Mouse (Mus musculus) neural tube, embryonic 11.5 days (tissue): ENCODE data around the gene Trmt44. TPM values are rescaled to one million over a fixed set of nuclear protein-coding genes. Genes with fewer than 3 reads are reported as not detected.
A peak's percentile ranks its signal among the peaks of the same experiment; 100 is the strongest.

ENCODE experiments used
- ATAC-seq: fragments of 200-750 bp; cut with Nextera tagmentation; 2 replicates; pipeline ENCODE4 v1.8.0; 2017; ENCODE audit warnings: moderate number of reproducible peaks, mild to moderate bottlenecking, moderate TSS enrichment, moderate library complexity; ENCODE audit not compliant: insufficient read depth, low FRiP score, low TSS enrichment
- DNase-seq: peaks from one replicate; pipeline ENCODE4 v3.0.0-alpha.2; 2015; ENCODE audit warnings: low spot score
- H3K27ac ChIP-seq: fragments of 300-500 bp; sonication (generic); 2 replicates; pipeline ENCODE4 v1.5.1; 2014; ENCODE audit warnings: low read depth, mild to moderate bottlenecking, low read length
- H3K27me3 ChIP-seq: fragments of 300-500 bp; sonication (generic); 2 replicates; pipeline ENCODE4 v1.6.1; 2014; ENCODE audit warnings: mild to moderate bottlenecking, low read length, mixed read lengths; ENCODE audit not compliant: control insufficient read depth, insufficient read depth
- H3K36me3 ChIP-seq: fragments of 300-500 bp; sonication (generic); 2 replicates; pipeline ENCODE4 v1.6.1; 2014; ENCODE audit warnings: mild to moderate bottlenecking, low read length, moderate library complexity, mixed read lengths; ENCODE audit not compliant: control insufficient read depth, insufficient read depth
- H3K4me1 ChIP-seq: fragments of 300-500 bp; sonication (generic); 2 replicates; pipeline ENCODE4 v1.6.1; 2014; ENCODE audit warnings: low read length, mixed read lengths; ENCODE audit not compliant: control insufficient read depth, insufficient read depth
- H3K4me2 ChIP-seq: fragments of 300-500 bp; sonication (generic); 2 replicates; pipeline ENCODE4 v1.6.1; 2014; ENCODE audit warnings: low read depth, mild to moderate bottlenecking, moderate library complexity
- H3K4me3 ChIP-seq: fragments of 300-500 bp; sonication (generic); 2 replicates; pipeline ENCODE4 v1.5.1; 2014; ENCODE audit warnings: low read depth, low read length
- H3K9ac ChIP-seq: fragments of 300-500 bp; sonication (generic); 2 replicates; pipeline ENCODE4 v1.6.1; 2014; ENCODE audit warnings: mild to moderate bottlenecking, low read length
- H3K9me3 ChIP-seq: fragments of 300-500 bp; sonication (generic); 2 replicates; pipeline ENCODE4 v1.6.1; 2016; ENCODE audit warnings: low read length; ENCODE audit not compliant: control insufficient read depth
- WGBS: fragments of 180-500 bp; shearing (Covaris S2); extraction: QIAGEN DNeasy Blood & Tissue Kit; methylation state at CpG from one replicate; pipeline ENCODE4 v1.1.7; 2014; 5-methylcytosine and 5-hydroxymethylcytosine counted together
- polyA plus RNA-seq: library from polyadenylated mRNA; unstranded; fragments of >200 nt; fragmentation: Nextera tagmentation; extraction: Ambion mirVana; gene quantifications from 2 replicates; pipeline ENCODE4 v1.2.1, GENCODE M21; 2014

Trmt44 gene
- polyA plus RNA-seq, 1 experiment from 2014 or later = 10.2 TPM

GRCm38 (mm10) chr5:35539576-35539975 is 35.3 kb downstream of the Trmt44 start:
- WGBS = 79% methylated on average over 4 of the region's 4 CpGs
- no peak for DNase-seq

GRCm38 (mm10) chr5:35538022-35538421 is 36.8 kb downstream of the Trmt44 start:
- 88% methylated on average over 3 of the region's 3 CpGs for WGBS
- H3K36me3 ChIP-seq = no peaks in the 10 kb centered on the region
- H3K27me3 ChIP-seq = no peaks in the 10 kb centered on the region
- no peak overlapping the region for H3K9ac ChIP-seq
- no peak for DNase-seq
- no peak for ATAC-seq
- H3K4me2 ChIP-seq = no peak overlapping the region
- no peaks in the 10 kb centered on the region for H3K9me3 ChIP-seq
- no peak overlapping the region for H3K27ac ChIP-seq
- H3K4me3 ChIP-seq = no peak overlapping the region
- H3K4me1 ChIP-seq = no peaks in the 10 kb centered on the region

More at GRCm38 (mm10) chr5:35539576-35539975, 35.3 kb downstream of the Trmt44 start:
- Histone ChIP-seq H3K27me3 (no peaks in the 10 kb centered on the region), H3K36me3 (no peaks in the 10 kb centered on the region), H3K4me3 (no peak overlapping the region), H3K27ac (no peak overlapping the region), H3K9me3 (no peaks in the 10 kb centered on the region), H3K4me2 (no peak overlapping the region), H3K9ac (no peak overlapping the region), H3K4me1 (no peaks in the 10 kb centered on the region)
- ATAC-seq = no peak

GRCm38 (mm10) chr5:35537474-35537873 is 37.4 kb downstream of the Trmt44 start:
- H3K27ac ChIP-seq = no peak overlapping the region

GRCm38 (mm10) chr5:35536271-35536670 is 38.6 kb downstream of the Trmt44 start:
- Histone ChIP-seq H3K4me3 (no peak overlapping the region), H3K9ac (no peak overlapping the region), H3K4me2 (no peak overlapping the region), H3K36me3 (no peaks in the 10 kb centered on the region), H3K9me3 (no peaks in the 10 kb centered on the region), H3K27me3 (no peaks in the 10 kb centered on the region), H3K27ac (no peak overlapping the region), H3K4me1 (no peaks in the 10 kb centered on the region)
- WGBS = 67% methylated on average over 3 of the region's 3 CpGs
- DNase-seq (no peak), ATAC-seq (no peak)

More at GRCm38 (mm10) chr5:35537474-35537873, 37.4 kb downstream of the Trmt44 start:
- no peaks in the 10 kb centered on the region for H3K36me3 ChIP-seq
- WGBS = 64% methylated on average over 1 of the region's 1 CpGs
- no peaks in the 10 kb centered on the region for H3K27me3 ChIP-seq
- H3K4me2 ChIP-seq = no peak overlapping the region
- ATAC-seq = no peak
- H3K4me1 ChIP-seq = no peaks in the 10 kb centered on the region
- H3K9ac ChIP-seq = no peak overlapping the region
- no peak overlapping the region for H3K4me3 ChIP-seq
- DNase-seq = no peak
- no peaks in the 10 kb centered on the region for H3K9me3 ChIP-seq

- Histone ChIP-seq H3K27me3 (no peaks in the 10 kb centered on the region), H3K27ac (no peak overlapping the region), H3K9me3 (no peaks in the 10 kb centered on the region), H3K4me2 (no peak overlapping the region), H3K4me3 (no peak overlapping the region), H3K9ac (no peak overlapping the region), H3K36me3 (no peaks in the 10 kb centered on the region), H3K4me1 (no peaks in the 10 kb centered on the region)
- DNase-seq = peak; percentile 52
- no peak; the same call in 1 of the 2 replicates for ATAC-seq
- WGBS = 13% methylated on average over 10 of the region's 10 CpGs
These were observed 43.3 kb downstream of the Trmt44 start for GRCm38 (mm10) chr5:35531586-35531985.

GRCm38 (mm10) chr5:35530442-35530841 is 44.4 kb downstream of the Trmt44 start:
- ATAC-seq (no peak), DNase-seq (peak; percentile 65)
- Histone ChIP-seq H3K9ac (no peak overlapping the region), H3K27me3 (no peaks in the 10 kb centered on the region), H3K27ac (no peak overlapping the region), H3K9me3 (no peaks in the 10 kb centered on the region), H3K4me3 (no peak overlapping the region), H3K36me3 (no peaks in the 10 kb centered on the region), H3K4me1 (peaks cover 10% of the 10 kb centered on the region), H3K4me2 (no peak overlapping the region)
- WGBS = 22% methylated on average over 4 of the region's 4 CpGs

GRCm38 (mm10) chr5:35525469-35526123 is 49.3 kb downstream of the Trmt44 start, which contains the start of gene Cpz:
Gene Cpz, minus strand, starts transcription at chr5:35525698.
- WGBS = 2% methylated on average over 28 of the region's 29 CpGs
- no peaks in the 10 kb centered on the region for H3K36me3 ChIP-seq
- H3K4me3 ChIP-seq = peak within 1 kb of the TSS; percentile 26
- ATAC-seq = peak; percentile 70
- peak within 1 kb of the TSS; percentile 48 for H3K9ac ChIP-seq
- H3K9me3 ChIP-seq = no peaks in the 10 kb centered on the region
- peak within 1 kb of the TSS; percentile 55 for H3K4me2 ChIP-seq
- peaks cover 18% of the 10 kb centered on the region for H3K4me1 ChIP-seq
- DNase-seq = peak; percentile 86
- peaks cover 16% of the 10 kb centered on the region for H3K27me3 ChIP-seq
- H3K27ac ChIP-seq = no peak within 1 kb of the TSS

- ATAC-seq (no peak), DNase-seq (no peak)
- no peak overlapping the region for H3K4me3 ChIP-seq
- H3K9ac ChIP-seq = no peak overlapping the region
- no peaks in the 10 kb centered on the region for H3K9me3 ChIP-seq
- 80% methylated on average over 2 of the region's 2 CpGs for WGBS
- peaks cover 16% of the 10 kb centered on the region for H3K27me3 ChIP-seq
- peaks cover 18% of the 10 kb centered on the region for H3K4me1 ChIP-seq
- H3K27ac ChIP-seq = no peak overlapping the region
- H3K36me3 ChIP-seq = no peaks in the 10 kb centered on the region
- H3K4me2 ChIP-seq = no peak overlapping the region
These were observed 50.5 kb downstream of the Trmt44 start for GRCm38 (mm10) chr5:35524381-35524780.

- DNase-seq (peak; percentile 83), ATAC-seq (0 out of 2 replicates have a peak, but pooled peaks have one; percentile 56)
- H3K27me3 ChIP-seq = peaks cover 16% of the 10 kb centered on the region
- peaks cover 18% of the 10 kb centered on the region for H3K4me1 ChIP-seq
- H3K4me3 ChIP-seq = no peak overlapping the region
- H3K36me3 ChIP-seq = no peaks in the 10 kb centered on the region
- no peak overlapping the region for H3K27ac ChIP-seq
- 1% methylated on average over 5 of the region's 5 CpGs for WGBS
- no peak overlapping the region for H3K4me2 ChIP-seq
- H3K9ac ChIP-seq = no peak overlapping the region
- H3K9me3 ChIP-seq = no peaks in the 10 kb centered on the region
These were observed 51.1 kb downstream of the Trmt44 start for GRCm38 (mm10) chr5:35523735-35524134.
